Mouse (Mus musculus) left cerebral cortex, postnatal 25 days (tissue): ENCODE measurements around the gene Tmem132e. TPM values are rescaled to one million over a fixed set of nuclear protein-coding genes. Genes with fewer than 3 reads are reported as not detected.

Source experiments
- DNase-seq, 2 experiments: peaks; one replicate each; pipeline ENCODE4 v3.0.0; 2022; ENCODE audit warnings: low spot score in 2 of 2, mixed read lengths in 1 of 2
- intact Hi-C: fragments of 180-260 bp; cut with DNase I; formaldehyde crosslinking; loops from one replicate; pipeline ENCODE4 v1.15.1; 2025
- total RNA-seq, 2 experiments: library from RNA; stranded (reverse); gene quantifications; 2 replicates each; pipeline ENCODE4 v1.2.3; 2021

The Tmem132e gene
- total RNA-seq = 10 to 100 TPM; 17.7 to 19.1 TPM

DNA sequence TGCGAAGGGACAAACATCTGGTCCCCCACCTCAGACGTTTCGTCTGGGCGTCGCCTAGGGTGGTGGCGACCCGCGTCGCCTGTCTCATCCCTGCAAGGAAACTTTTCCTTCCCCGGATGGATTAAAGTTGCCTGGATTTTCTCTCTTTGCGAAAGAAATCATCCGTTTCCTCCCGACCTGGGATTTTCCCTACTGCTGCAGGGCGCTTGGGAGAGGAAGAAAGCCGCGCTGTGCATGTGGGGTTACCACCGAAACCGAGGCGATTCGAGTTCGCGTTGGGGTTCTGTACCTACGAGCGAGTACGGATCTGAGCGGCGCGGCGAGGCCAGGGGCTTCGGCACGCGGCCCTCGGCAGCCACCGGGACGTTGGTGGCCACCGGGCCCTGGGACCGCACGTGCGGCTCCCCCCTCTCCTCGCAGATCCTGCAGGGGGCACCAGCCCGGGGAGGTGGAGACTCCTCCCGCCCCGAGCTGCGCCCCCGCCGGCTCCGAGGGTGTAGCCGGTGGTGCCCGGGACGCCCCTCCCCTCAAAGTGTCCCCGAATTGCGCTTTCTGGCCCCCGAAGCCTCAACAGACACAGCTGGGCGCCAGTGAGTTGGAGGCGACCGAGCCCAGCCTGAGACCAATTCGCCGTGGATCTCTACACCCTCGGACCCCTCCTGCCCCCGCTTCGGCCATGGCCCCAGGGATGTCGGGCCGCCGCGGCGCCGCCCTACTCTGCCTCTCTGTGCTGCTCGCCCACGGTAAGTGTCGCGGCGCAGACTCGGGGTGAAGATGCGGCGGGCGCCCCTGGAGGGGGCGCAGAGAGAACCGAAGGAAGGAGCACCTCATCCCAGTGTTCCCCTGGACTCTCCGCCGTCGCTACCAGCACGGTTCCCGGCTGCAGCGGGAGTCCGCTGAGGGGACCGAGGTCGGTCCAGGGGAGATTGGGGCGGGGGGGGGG is at the start of gene Tmem132e:
Gene Tmem132e (plus strand): TSS at position 530 of the 943 bp plus-strand sequence.
- DNase-seq = peak; percentile 19 to 21
- intact Hi-C loops = loop anchor here (5.0 kb wide), 3 partner anchors 224 to 484 kb away; partner anchors contain the start of gene Rffl

DNA sequence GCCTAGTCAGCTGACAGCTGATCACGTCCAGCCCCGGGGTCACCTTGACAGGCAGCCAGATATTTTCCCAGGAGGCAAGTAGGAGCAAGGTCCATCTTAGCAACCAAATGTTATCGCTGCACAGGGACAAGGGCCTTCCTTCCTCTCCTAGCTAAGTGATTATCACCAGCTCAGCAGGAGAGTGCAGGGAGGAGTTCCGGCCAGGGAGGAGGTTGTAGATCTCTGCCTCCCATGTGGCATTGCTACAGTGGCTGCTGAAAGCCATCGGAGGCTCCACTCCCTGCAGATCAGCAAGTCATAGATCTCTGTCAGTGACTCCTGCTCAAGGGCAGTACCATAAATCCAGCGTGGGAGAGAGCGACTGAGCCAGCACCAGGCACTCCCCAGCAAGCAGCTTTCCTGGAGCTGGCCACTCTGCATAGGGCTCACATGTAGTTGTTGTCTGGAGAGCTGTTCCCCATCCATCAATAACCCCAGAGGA is 48.7 kb upstream of the Tmem132e start:
- intact Hi-C loops = no loop called here
- DNase-seq = no peak

GRCm38 (mm10) chr11:82340416-82340815 is 48.3 kb upstream of the Tmem132e start:
- intact Hi-C loops = no loop called here
- DNase-seq = no peak

- intact Hi-C loops = no loop called here
- DNase-seq = no peak
Measured at GRCm38 (mm10) chr11:82340900-82341299, 47.8 kb upstream of the Tmem132e start.

DNA sequence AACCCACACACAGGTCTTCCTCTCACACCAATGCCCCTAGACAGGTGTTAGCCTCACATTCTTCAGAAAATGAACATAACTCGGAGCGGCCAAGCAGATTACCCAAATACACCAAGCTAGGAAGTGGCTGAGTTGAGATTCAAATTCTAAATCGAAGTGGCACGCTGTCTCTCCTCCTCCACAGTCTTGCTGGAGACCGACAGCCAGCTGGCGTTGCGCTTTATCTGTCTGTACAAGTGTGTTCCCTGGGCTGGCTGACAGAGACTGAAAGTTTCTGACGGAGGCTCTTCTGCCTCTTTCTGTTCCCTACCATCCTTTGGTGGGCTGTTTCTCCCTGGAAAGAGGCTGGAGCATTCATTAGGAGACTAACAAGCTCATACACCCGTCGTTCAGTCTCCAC is 37.7 kb upstream of the Tmem132e start:
- DNase-seq = peak; percentile 45 to 80
- intact Hi-C loops = no loop called here

DNA sequence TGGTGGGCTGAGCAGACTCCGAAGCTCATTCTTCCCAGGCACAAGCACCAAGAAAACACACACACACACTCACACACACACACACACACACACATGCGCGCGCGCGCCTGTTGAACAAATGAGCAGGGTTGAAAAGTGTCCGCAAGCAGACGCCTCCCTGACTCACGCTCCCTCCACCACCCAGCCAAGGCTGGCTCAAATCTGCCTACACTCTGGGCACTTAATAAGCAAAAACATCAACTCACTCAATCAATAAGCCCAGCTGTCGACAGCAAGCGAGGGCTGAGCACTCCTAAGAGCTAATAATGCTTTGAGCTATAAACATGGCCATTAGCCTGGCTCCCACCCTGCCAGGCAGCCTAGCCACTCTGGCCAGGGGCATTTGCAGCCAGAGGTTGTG is 18.5 kb upstream of the Tmem132e start:
- intact Hi-C loops = no loop called here
- no peak for DNase-seq

GRCm38 (mm10) chr11:82371577-82371976 is 17.1 kb upstream of the Tmem132e start:
- no peak for DNase-seq
- intact Hi-C loops = no loop called here

GRCm38 (mm10) chr11:82380606-82381202 is 8.0 kb upstream of the Tmem132e start:
- intact Hi-C loops = no loop called here
- no peak for DNase-seq

DNA sequence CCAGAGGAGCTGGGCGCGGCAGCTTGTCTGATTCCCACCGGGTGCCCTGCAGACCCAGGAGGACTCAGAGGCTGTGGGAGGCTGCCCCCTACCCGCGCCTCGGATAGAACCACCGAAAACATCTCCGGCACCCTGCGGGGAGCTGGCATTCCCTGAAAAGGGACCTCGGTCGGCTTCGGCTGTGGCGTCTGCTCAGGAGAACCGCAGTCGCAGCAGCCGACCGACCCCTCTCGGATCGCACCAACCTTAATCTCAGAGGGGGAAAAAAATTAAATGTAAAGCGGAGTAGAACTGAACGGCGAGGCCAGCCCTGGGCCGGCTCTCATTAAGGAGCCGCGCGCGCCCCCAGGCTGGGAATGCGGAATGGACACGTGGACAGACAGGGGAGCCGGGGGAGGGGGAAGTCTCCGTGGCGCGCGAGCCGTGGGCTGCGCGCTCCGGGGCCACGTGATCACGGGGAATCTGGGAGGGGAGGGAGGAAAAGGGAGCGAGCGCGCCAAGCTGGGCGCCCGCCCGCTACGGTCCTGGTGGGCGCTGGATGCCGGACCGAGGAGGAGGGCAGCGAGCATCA is 1.6 kb upstream of the Tmem132e start:
- DNase-seq = peak; percentile 78 to 82
- intact Hi-C loops = loop anchor here (5.0 kb wide), 3 partner anchors 225 to 485 kb away; partner anchors contain the start of gene Rffl

GRCm38 (mm10) chr11:82387711-82388341 is 874 bp upstream of the Tmem132e start:
- DNase-seq = peak; percentile 18 to 35
- intact Hi-C loops = loop anchor here (5.0 kb wide), 3 partner anchors 224 to 484 kb away; partner anchors contain the start of gene Rffl

- DNase-seq = peak; percentile 5 to 35
- intact Hi-C loops = loop anchor here (5.0 kb wide), 3 partner anchors 223 to 483 kb away; partner anchors contain the start of gene Rffl
Measured at GRCm38 (mm10) chr11:82389396-82390291, 944 bp downstream of the Tmem132e start.

DNA sequence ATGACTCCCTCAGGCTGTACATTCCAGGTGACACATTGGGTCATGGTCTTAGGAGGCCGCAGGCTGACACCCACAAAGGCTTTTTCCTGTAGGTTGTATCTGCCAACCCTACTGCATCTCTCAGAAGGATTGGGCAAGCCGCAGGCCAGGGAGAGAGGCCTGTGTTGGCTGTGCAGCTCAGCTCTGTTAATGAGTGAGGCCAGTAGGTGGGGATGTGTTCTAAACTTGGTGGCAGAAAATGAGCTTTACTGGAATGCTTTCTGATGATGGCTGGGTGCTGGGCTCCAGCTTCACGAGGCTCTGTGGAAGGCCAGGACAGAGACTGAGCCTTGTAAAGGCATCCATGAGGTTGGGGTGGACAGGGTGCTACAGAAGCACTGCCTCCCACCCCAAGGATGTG is 3.6 kb downstream of the Tmem132e start:
- intact Hi-C loops = no loop called here
- DNase-seq = peak; percentile 46 to 62

DNA sequence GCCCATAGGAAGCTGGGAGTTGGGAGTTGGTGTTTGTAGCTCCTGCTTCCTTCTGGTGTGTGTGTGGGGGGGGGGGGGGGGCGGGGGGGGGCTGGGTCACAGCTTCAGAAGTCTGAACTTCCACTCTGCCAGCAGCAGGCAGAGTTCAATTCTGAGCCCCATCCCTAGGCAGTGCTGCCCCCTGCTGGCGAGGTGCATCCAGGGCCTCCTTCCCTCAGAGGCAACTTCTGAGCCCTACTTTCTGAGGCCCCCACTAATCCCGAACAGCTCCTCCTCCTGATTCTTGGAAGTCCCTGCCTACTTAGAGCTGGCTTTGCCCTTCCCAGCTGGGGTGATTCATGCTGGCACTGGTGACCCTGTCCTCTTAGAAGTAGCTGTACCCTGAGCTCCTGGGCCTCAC is 10.9 kb downstream of the Tmem132e start:
- DNase-seq = no peak

GRCm38 (mm10) chr11:82405641-82406040 is 16.9 kb downstream of the Tmem132e start:
- DNase-seq = no peak
- intact Hi-C loops = no loop called here

More for the DNA sequence above, 10.9 kb downstream of the Tmem132e start:
- intact Hi-C loops = loop anchor here (1.0 kb wide), 1 partner anchor 164 kb away; no protein-coding TSS in a partner anchor

GRCm38 (mm10) chr11:82406358-82407221 is 17.9 kb downstream of the Tmem132e start:
- DNase-seq = no peak
- intact Hi-C loops = no loop called here

DNA sequence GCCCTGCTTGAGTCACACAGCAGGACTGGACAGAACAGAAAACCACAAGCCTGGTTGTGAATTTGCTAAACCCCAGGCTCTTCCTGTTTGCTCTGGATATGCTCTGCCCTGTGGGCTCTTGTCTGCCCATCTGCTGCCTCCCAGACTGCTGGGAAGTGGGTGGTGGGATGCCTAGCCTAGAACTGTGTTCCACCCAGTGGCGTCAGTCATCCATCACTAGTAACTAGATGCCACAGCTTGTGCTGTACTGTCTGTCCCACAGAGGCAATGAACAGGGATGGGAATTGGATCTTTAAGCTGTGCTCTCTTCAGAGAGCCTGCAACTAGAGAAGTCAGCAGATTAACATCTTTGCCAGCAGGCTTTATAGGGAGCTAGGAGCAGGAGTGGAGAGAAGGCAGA is 23.8 kb downstream of the Tmem132e start:
- intact Hi-C loops = no loop called here
- no peak for DNase-seq

- DNase-seq = no peak
Measured at GRCm38 (mm10) chr11:82418337-82419041, 29.8 kb downstream of the Tmem132e start.

More at GRCm38 (mm10) chr11:82418337-82419041, 29.8 kb downstream of the Tmem132e start:
- intact Hi-C loops = no loop called here
